Mouse (Mus musculus) cerebellum, postnatal 25 days (tissue): ENCODE results near the gene Lhx3.

ENCODE experiments used
- DNase-seq, 2 experiments: peaks; one replicate each; pipeline ENCODE4 v3.0.0; 2021; ENCODE audit warnings: mixed read lengths in 2 of 2

Gene Lhx3

GRCm38 (mm10) chr2:26208126-26208789 is at the start of gene Lhx3:
TSS of gene Lhx3 (minus strand) at chr2:26208289.
- peak; percentile 39 to 60 for DNase-seq

GRCm38 (mm10) chr2:26257315-26258096 is 49.4 kb upstream of the Lhx3 start:
- no peak for DNase-seq

GRCm38 (mm10) chr2:26254816-26255215 is 46.7 kb upstream of the Lhx3 start:
- peak; percentile 37 to 40 for DNase-seq

- DNase-seq = no peak
Observed at GRCm38 (mm10) chr2:26252514-26253206, 44.6 kb upstream of the Lhx3 start.

GRCm38 (mm10) chr2:26247531-26247930 is 39.4 kb upstream of the Lhx3 start:
- no peak for DNase-seq

GRCm38 (mm10) chr2:26240841-26241240 is 32.8 kb upstream of the Lhx3 start:
- no peak for DNase-seq

- peak in 1 of 2 experiments; percentile 37 for DNase-seq
Observed at GRCm38 (mm10) chr2:26240330-26240729, 32.2 kb upstream of the Lhx3 start.

- DNase-seq = peak; percentile 88 to 95
Observed at GRCm38 (mm10) chr2:26237290-26237782, 29.2 kb upstream of the Lhx3 start, which contains the start of gene Qsox2. TSS of gene Qsox2 (minus strand) at chr2:26237525.

GRCm38 (mm10) chr2:26236681-26237289 is 28.7 kb upstream of the Lhx3 start:
- peak in 1 of 2 experiments; percentile 71 for DNase-seq

- DNase-seq = no peak
Observed at GRCm38 (mm10) chr2:26234771-26235170, 26.7 kb upstream of the Lhx3 start.

GRCm38 (mm10) chr2:26234253-26234652 is 26.2 kb upstream of the Lhx3 start:
- no peak for DNase-seq

- DNase-seq = no peak
Observed at GRCm38 (mm10) chr2:26231366-26231765, 23.3 kb upstream of the Lhx3 start.

GRCm38 (mm10) chr2:26230253-26230652 is 22.2 kb upstream of the Lhx3 start:
- DNase-seq = no peak

GRCm38 (mm10) chr2:26227788-26228187 is 19.7 kb upstream of the Lhx3 start:
- peak; percentile 60 to 70 for DNase-seq

GRCm38 (mm10) chr2:26225242-26225641 is 17.2 kb upstream of the Lhx3 start:
- peak; percentile 33 to 37 for DNase-seq

GRCm38 (mm10) chr2:26223961-26224360 is 15.9 kb upstream of the Lhx3 start:
- peak; percentile 58 to 68 for DNase-seq

- peak; percentile 87 to 94 for DNase-seq
Observed at GRCm38 (mm10) chr2:26214526-26214925, 6.4 kb upstream of the Lhx3 start.

GRCm38 (mm10) chr2:26209566-26209965 is 1.5 kb upstream of the Lhx3 start:
- peak in 1 of 2 experiments; percentile 32 for DNase-seq

- DNase-seq = no peak
Observed at GRCm38 (mm10) chr2:26207559-26207958, 530 bp downstream of the Lhx3 start.

GRCm38 (mm10) chr2:26205761-26206160 is 2.3 kb downstream of the Lhx3 start:
- DNase-seq = no peak

GRCm38 (mm10) chr2:26205126-26205525 is 3.0 kb downstream of the Lhx3 start:
- no peak for DNase-seq

- DNase-seq = peak; percentile 58 to 63
Observed at GRCm38 (mm10) chr2:26202849-26203475, 5.1 kb downstream of the Lhx3 start.
